Mouse (Mus musculus) heart, adult 2 months (tissue): ENCODE data around the gene Prkcg. TPM values are rescaled to one million over a fixed set of nuclear protein-coding genes. Genes with fewer than 3 reads are reported as not detected.

Experiments
- DNase-seq, 2 experiments: peaks; one replicate each; pipeline ENCODE4 v3.0.0; 2021
- H3K27ac ChIP-seq: fragments of 200-600 bp; 2 replicates; pipeline ENCODE4 v1.8.1; 2022
- H3K27me3 ChIP-seq: fragments of 200-500 bp; 2 replicates; pipeline ENCODE4 v1.6.1; 2012; ENCODE audit warnings: mild to moderate bottlenecking, low read length, inconsistent platforms, mixed read lengths; ENCODE audit not compliant: control insufficient read depth, insufficient read depth
- H3K36me3 ChIP-seq: fragments of 200-500 bp; 2 replicates; pipeline ENCODE4 v1.6.1; 2012; ENCODE audit warnings: low read length, inconsistent platforms; ENCODE audit not compliant: control insufficient read depth, insufficient read depth
- H3K4me1 ChIP-seq: fragments of 200-500 bp; 2 replicates; pipeline ENCODE4 v1.6.1; 2011; ENCODE audit warnings: low read length; ENCODE audit not compliant: control insufficient read depth, insufficient read depth
- H3K4me3 ChIP-seq: fragments of 200-600 bp; 2 replicates; pipeline ENCODE4 v1.8.1; 2022
- H3K79me2 ChIP-seq: fragments of 200-500 bp; replicated peaks from 2 replicates; pipeline ENCODE4 v1.6.1; 2012; ENCODE audit warnings: mild to moderate bottlenecking, inconsistent platforms, low read length, moderate library complexity, mixed read lengths; ENCODE audit not compliant: control insufficient read depth, insufficient read depth
- H3K9ac ChIP-seq: fragments of 200-500 bp; 2 replicates; pipeline ENCODE4 v1.6.1; 2012; ENCODE audit warnings: low read depth, mild to moderate bottlenecking, control low read depth, inconsistent platforms, low read length, mixed read lengths
- CTCF ChIP-seq: fragments of 200-600 bp; IDR thresholded peaks from 2 replicates; pipeline ENCODE4 v1.8.1; 2022; ENCODE audit warnings: antibody characterized with exemption, mild to moderate bottlenecking, moderate library complexity
- EP300 ChIP-seq: fragments of 200-500 bp; IDR thresholded peaks from 2 replicates; pipeline ENCODE4 v1.6.1; 2011; ENCODE audit warnings: low read depth, low read length, control low read depth; ENCODE audit not compliant: insufficient read depth
- POLR2A ChIP-seq: fragments of 200-500 bp; IDR thresholded peaks from 2 replicates; pipeline ENCODE4 v1.6.1; 2011; ENCODE audit warnings: mild to moderate bottlenecking, low read depth, low read length, control low read depth; ENCODE audit not compliant: insufficient read depth
- WGBS: fragments of 180-500 bp; shearing (Covaris S2); methylation state at CpG from one replicate; pipeline ENCODE4 v1.1.7; 2018; 5-methylcytosine and 5-hydroxymethylcytosine counted together
- intact Hi-C: fragments of 180-260 bp; cut with DNase I; formaldehyde crosslinking; loops from one replicate; pipeline ENCODE4 v1.15.1; 2025
- polyA plus RNA-seq: library from polyadenylated mRNA; depleted of rRNA; stranded (reverse); fragments of >200 nt; gene quantifications from 2 replicates; pipeline ENCODE4 v1.2.3, GENCODE M21; 2012
- total RNA-seq, 2 experiments: library from RNA; stranded (reverse); gene quantifications; 2 replicates each; pipeline ENCODE4 v1.2.3; 2021

Prkcg gene
- total and polyA plus RNA-seq, 3 experiments: 0.89 to 4.5 (median 3.0) TPM

GRCm38 (mm10) chr7:3329776-3330546, 41.0 kb downstream of the Prkcg start:
- H3K9ac ChIP-seq: no peak overlapping the region
- H3K79me2 ChIP-seq: no peaks in the 10 kb centered on the region
- intact Hi-C loops: loop anchor here (1.0 to 5.0 kb wide), 2 partner anchors 68 to 118 kb away; no protein-coding TSS in a partner anchor
- H3K4me3 ChIP-seq: no peak overlapping the region
- TF ChIP-seq CTCF: no peak; the same call in 1 of the 2 replicates
- no peak for TF ChIP-seq POLR2A
- no peak for TF ChIP-seq EP300
- peak; percentile 76 to 86 for DNase-seq
- no peak overlapping the region for H3K27ac ChIP-seq
- peaks cover 4% of the 10 kb centered on the region; the same call in 1 of the 2 replicates for H3K27me3 ChIP-seq
- WGBS: 25% methylated on average over 31 of the region's 31 CpGs
- no peaks in the 10 kb centered on the region for H3K4me1 ChIP-seq
- no peaks in the 10 kb centered on the region for H3K36me3 ChIP-seq

GRCm38 (mm10) chr7:3331171-3331570, 42.2 kb downstream of the Prkcg start:
- no peak overlapping the region for H3K27ac ChIP-seq
- H3K36me3 ChIP-seq: no peaks in the 10 kb centered on the region
- no peak overlapping the region for H3K9ac ChIP-seq
- TF ChIP-seq CTCF: no peak
- TF ChIP-seq POLR2A: no peak
- no peak for TF ChIP-seq EP300
- no peak for DNase-seq
- no peaks in the 10 kb centered on the region for H3K79me2 ChIP-seq
- H3K4me1 ChIP-seq: no peaks in the 10 kb centered on the region
- 55% methylated on average over 6 of the region's 6 CpGs for WGBS
- intact Hi-C loops: no loop called here
- peaks cover 4% of the 10 kb centered on the region; the same call in 1 of the 2 replicates for H3K27me3 ChIP-seq
- H3K4me3 ChIP-seq: no peak overlapping the region

GRCm38 (mm10) chr7:3331581-3332223, 42.7 kb downstream of the Prkcg start:
- no peaks in the 10 kb centered on the region for H3K36me3 ChIP-seq
- intact Hi-C loops: no loop called here
- 2% methylated on average over 27 of the region's 27 CpGs for whole genome bisulfite sequencing
- H3K4me1 ChIP-seq: no peaks in the 10 kb centered on the region
- peak overlapping the region; percentile 23 for H3K4me3 ChIP-seq
- no peaks in the 10 kb centered on the region for H3K79me2 ChIP-seq
- peak overlapping the region; percentile 64 for H3K9ac ChIP-seq
- TF ChIP-seq EP300 (no peak), POLR2A (no peak), CTCF (no peak)
- H3K27me3 ChIP-seq: peaks cover 6% of the 10 kb centered on the region; the same call in 1 of the 2 replicates
- no peak overlapping the region for H3K27ac ChIP-seq
- DNase-seq: peak; percentile 73 to 76

- Histone ChIP-seq H3K79me2 (no peaks in the 10 kb centered on the region), H3K36me3 (no peaks in the 10 kb centered on the region), H3K27me3 (peaks cover 6% of the 10 kb centered on the region; the same call in 1 of the 2 replicates), H3K4me1 (no peaks in the 10 kb centered on the region), H3K4me3 (peak overlapping the region; percentile 23), H3K9ac (peak overlapping the region; percentile 64), H3K27ac (no peak overlapping the region)
- TF ChIP-seq CTCF (no peak), EP300 (no peak), POLR2A (no peak)
- intact Hi-C loops: no loop called here
- DNase-seq: no peak
- 0% methylated on average over 4 of the region's 4 CpGs for WGBS
Measured at GRCm38 (mm10) chr7:3332224-3332615, 43.2 kb downstream of the Prkcg start.

GRCm38 (mm10) chr7:3332619-3333521, 43.9 kb downstream of the Prkcg start, which contains the start of gene Cacng7:
Gene Cacng7 (plus strand): TSS chr7:3332955.
- no peaks in the 10 kb centered on the region for H3K79me2 ChIP-seq
- no peaks in the 10 kb centered on the region for H3K36me3 ChIP-seq
- peak within 1 kb of the TSS; percentile 64 for H3K9ac ChIP-seq
- H3K27ac ChIP-seq: no peak within 1 kb of the TSS
- intact Hi-C loops: no loop called here
- H3K4me3 ChIP-seq: peak within 1 kb of the TSS; percentile 34
- H3K4me1 ChIP-seq: no peaks in the 10 kb centered on the region
- peaks cover 6% of the 10 kb centered on the region; the same call in 1 of the 2 replicates for H3K27me3 ChIP-seq
- DNase-seq: peak; percentile 24 to 40
- WGBS: 3% methylated on average over 64 of the region's 65 CpGs
- no peak for TF ChIP-seq EP300
- TF ChIP-seq POLR2A: no peak
- no peak for TF ChIP-seq CTCF
